Mouse (Mus musculus) liver, embryonic 11.5 days (tissue): ENCODE results near the gene Ndn. TPM values are rescaled to one million over a fixed set of nuclear protein-coding genes. Genes with fewer than 3 reads are reported as not detected.

ENCODE experiments used
- ATAC-seq: fragments of 200-750 bp; cut with Nextera tagmentation; replicated peaks from 2 replicates; pipeline ENCODE4 v1.8.0; 2017; ENCODE audit warnings: moderate number of reproducible peaks, mild to moderate bottlenecking, moderate TSS enrichment, moderate library complexity; ENCODE audit not compliant: low FRiP score
- DNase-seq: peaks from one replicate; pipeline ENCODE4 v3.0.0-alpha.2; 2017; ENCODE audit warnings: low spot score
- H3K27ac ChIP-seq: fragments of 300-500 bp; sonication (generic); 2 replicates; pipeline ENCODE4 v1.5.1; 2014; ENCODE audit warnings: mild to moderate bottlenecking, low read depth, low read length, control low read depth
- H3K27me3 ChIP-seq: fragments of 300-500 bp; sonication (generic); replicated peaks from 2 replicates; pipeline ENCODE4 v1.6.1; 2014; ENCODE audit warnings: low read length, mixed read lengths; ENCODE audit not compliant: control insufficient read depth, insufficient read depth
- H3K36me3 ChIP-seq: fragments of 300-500 bp; sonication (generic); 2 replicates; pipeline ENCODE4 v1.6.1; 2014; ENCODE audit warnings: mild to moderate bottlenecking, low read length, moderate library complexity, mixed read lengths; ENCODE audit not compliant: control insufficient read depth, insufficient read depth
- H3K4me1 ChIP-seq: fragments of 300-500 bp; sonication (generic); replicated peaks from 2 replicates; pipeline ENCODE4 v1.6.1; 2014; ENCODE audit warnings: low read length, mixed read lengths; ENCODE audit not compliant: control insufficient read depth, insufficient read depth
- H3K4me2 ChIP-seq: fragments of 300-500 bp; sonication (generic); 2 replicates; pipeline ENCODE4 v1.6.1; 2014; ENCODE audit warnings: mild to moderate bottlenecking, control low read depth, moderate library complexity
- H3K4me3 ChIP-seq: fragments of 300-500 bp; sonication (generic); 2 replicates; pipeline ENCODE4 v1.5.1; 2014; ENCODE audit warnings: low read depth, low read length, control low read depth
- H3K9ac ChIP-seq: fragments of 300-500 bp; sonication (generic); 2 replicates; pipeline ENCODE4 v1.6.1; 2014; ENCODE audit warnings: low read depth, low read length, control low read depth
- H3K9me3 ChIP-seq: fragments of 300-500 bp; sonication (generic); 2 replicates; pipeline ENCODE4 v1.6.1; 2016; ENCODE audit warnings: low read length, inconsistent platforms, mixed read lengths; ENCODE audit not compliant: control insufficient read depth
- WGBS: fragments of 180-500 bp; shearing (Covaris S2); extraction: QIAGEN DNeasy Blood & Tissue Kit; methylation state at CpG from one replicate; pipeline ENCODE4 v1.1.7; 2014; 5-methylcytosine and 5-hydroxymethylcytosine counted together
- polyA plus RNA-seq: library from polyadenylated mRNA; unstranded; fragments of >200 nt; fragmentation: Nextera tagmentation; extraction: Ambion mirVana; gene quantifications from 2 replicates; pipeline ENCODE4 v1.2.1, GENCODE M21; 2014

Ndn gene
- polyA plus RNA-seq, 1 experiment from 2014 or later: 27.1 TPM

- no peak overlapping the region for H3K9ac ChIP-seq
- no peaks in the 10 kb centered on the region for H3K27me3 ChIP-seq
- 70% methylated on average over 7 of the region's 7 CpGs for WGBS
- H3K4me2 ChIP-seq: no peak overlapping the region
- H3K4me1 ChIP-seq: no peaks in the 10 kb centered on the region
- H3K27ac ChIP-seq: no peak overlapping the region
- ATAC-seq (no peak), DNase-seq (no peak)
- H3K36me3 ChIP-seq: no peaks in the 10 kb centered on the region
- H3K9me3 ChIP-seq: no peaks in the 10 kb centered on the region
- no peak overlapping the region for H3K4me3 ChIP-seq
Measured at GRCm38 (mm10) chr7:62365039-62365636, 18.8 kb downstream of the Ndn start.

DNA sequence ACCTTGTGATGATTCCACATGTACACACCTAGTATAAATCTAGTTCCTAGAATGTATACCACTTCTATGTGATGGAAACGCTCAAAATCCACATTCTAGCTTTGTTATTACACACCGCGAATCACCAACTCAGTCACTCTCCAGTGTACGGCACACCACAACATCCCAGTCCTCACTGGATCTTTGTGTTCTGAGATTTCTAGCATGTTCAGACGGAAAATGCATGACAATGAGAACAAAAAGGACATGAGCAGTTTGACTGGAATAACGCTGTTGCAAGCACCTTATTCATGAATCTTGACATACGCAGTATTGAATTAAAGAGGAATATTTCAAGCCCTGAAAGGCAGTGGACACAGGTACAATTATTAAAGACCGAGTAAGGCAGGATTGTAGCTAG is 20.4 kb downstream of the Ndn start:
- DNase-seq (no peak), ATAC-seq (no peak)
- Histone ChIP-seq H3K9ac (no peak overlapping the region), H3K36me3 (no peaks in the 10 kb centered on the region), H3K27me3 (no peaks in the 10 kb centered on the region), H3K27ac (no peak overlapping the region), H3K4me3 (no peak overlapping the region), H3K4me2 (no peak overlapping the region), H3K4me1 (no peaks in the 10 kb centered on the region), H3K9me3 (no peaks in the 10 kb centered on the region)
- 77% methylated on average over 8 of the region's 8 CpGs for WGBS

GRCm38 (mm10) chr7:62375658-62376057 is 29.3 kb downstream of the Ndn start:
- no peak overlapping the region for H3K4me3 ChIP-seq
- WGBS: 27% methylated on average over 4 of the region's 4 CpGs

DNA sequence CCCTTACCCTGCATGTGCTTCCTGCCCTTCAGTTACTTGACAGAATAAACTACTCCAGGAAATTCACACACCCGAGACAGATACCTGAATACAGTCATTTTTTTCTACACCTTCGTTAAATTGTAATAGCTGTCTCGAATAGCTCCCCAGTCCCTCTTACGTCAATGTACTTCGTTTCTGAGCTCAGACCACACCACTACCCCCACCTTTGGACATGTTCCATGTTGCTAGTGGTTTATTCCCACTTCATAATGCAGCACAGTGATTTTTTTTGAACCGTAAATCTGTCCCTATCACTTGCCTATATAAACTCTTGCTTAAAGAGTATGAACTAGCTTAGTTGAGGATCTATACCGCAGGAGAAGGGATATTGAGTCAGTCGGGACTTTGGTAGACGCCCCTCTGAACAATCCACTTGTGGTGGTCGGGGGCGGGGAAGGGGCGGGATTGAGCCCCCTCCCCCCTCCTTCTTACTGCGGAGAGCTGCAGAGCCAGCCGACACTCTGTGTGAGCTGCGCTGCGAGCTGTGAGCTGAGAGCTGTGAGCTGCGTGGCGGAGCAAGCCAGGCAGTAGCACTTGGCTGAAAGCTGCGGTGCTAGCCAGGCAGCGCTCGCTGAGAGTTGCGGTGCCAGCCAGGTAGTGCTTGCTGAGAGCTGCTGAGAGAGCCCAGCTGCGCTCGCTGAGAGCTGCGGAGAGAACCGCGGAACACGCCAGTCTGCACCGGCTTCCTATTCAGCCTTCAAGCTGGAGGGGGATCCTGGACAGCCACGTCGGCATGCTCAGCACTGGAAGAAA is 30.3 kb downstream of the Ndn start, which contains the start of gene Magel2:
Magel2 (plus strand) TSS at position 501 of the 795 bp plus-strand sequence.
- Histone ChIP-seq H3K36me3 (no peaks in the 10 kb centered on the region), H3K4me3 (peak within 1 kb of the TSS; percentile 39), H3K4me1 (no peaks in the 10 kb centered on the region), H3K9ac (no peak within 1 kb of the TSS), H3K9me3 (peaks cover 4% of the 10 kb centered on the region; the same call in 1 of the 2 replicates), H3K4me2 (peak within 1 kb of the TSS; percentile 56), H3K27ac (no peak within 1 kb of the TSS), H3K27me3 (peaks cover 2% of the 10 kb centered on the region; the same call in 1 of the 2 replicates)
- 22% methylated on average over 31 of the region's 31 CpGs for WGBS
- ATAC-seq: peak; percentile 65
- peak; percentile 45 for DNase-seq

More at GRCm38 (mm10) chr7:62375658-62376057, 29.3 kb downstream of the Ndn start:
- Histone ChIP-seq H3K27me3 (peaks cover 2% of the 10 kb centered on the region; the same call in 1 of the 2 replicates), H3K36me3 (no peaks in the 10 kb centered on the region), H3K4me1 (no peaks in the 10 kb centered on the region), H3K4me2 (no peak overlapping the region), H3K27ac (no peak overlapping the region), H3K9me3 (peaks cover 4% of the 10 kb centered on the region; the same call in 1 of the 2 replicates), H3K9ac (no peak overlapping the region)
- ATAC-seq: no peak
- no peak for DNase-seq

- Histone ChIP-seq H3K36me3 (no peaks in the 10 kb centered on the region), H3K4me3 (peak overlapping the region; percentile 39), H3K27me3 (peaks cover 2% of the 10 kb centered on the region; the same call in 1 of the 2 replicates), H3K9me3 (peaks cover 4% of the 10 kb centered on the region; the same call in 1 of the 2 replicates), H3K4me1 (no peaks in the 10 kb centered on the region), H3K9ac (no peak overlapping the region), H3K27ac (no peak overlapping the region), H3K4me2 (peak overlapping the region; percentile 56)
- 27% methylated on average over 14 of the region's 14 CpGs for WGBS
- DNase-seq (peak; percentile 31), ATAC-seq (peak; percentile 15; the same call in 1 of the 2 replicates)
Measured at GRCm38 (mm10) chr7:62377313-62377712, 30.9 kb downstream of the Ndn start.

GRCm38 (mm10) chr7:62378529-62378928 is 32.2 kb downstream of the Ndn start:
- no peak for DNase-seq
- H3K36me3 ChIP-seq: no peaks in the 10 kb centered on the region

DNA sequence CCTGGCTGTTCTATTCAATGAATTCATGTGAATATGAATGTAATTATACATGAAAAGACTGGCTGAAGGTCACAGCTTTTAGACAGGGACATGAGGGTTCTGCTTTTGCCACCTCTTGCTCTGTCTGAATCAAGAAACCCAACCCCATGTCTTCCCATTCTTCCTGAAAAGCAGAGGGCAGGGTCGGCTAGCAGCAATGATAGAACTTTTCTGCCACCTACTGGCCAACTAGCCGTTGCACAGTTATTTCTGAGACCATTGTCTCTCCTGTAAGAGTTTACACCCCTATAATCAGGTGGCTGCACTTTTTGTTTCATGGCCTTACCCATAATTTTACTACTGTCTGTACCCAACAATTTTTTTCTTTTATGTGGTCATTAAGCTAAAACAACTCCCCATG is 36.0 kb downstream of the Ndn start:
- DNase-seq: no peak

More at GRCm38 (mm10) chr7:62378529-62378928, 32.2 kb downstream of the Ndn start:
- Histone ChIP-seq H3K27me3 (peaks cover 2% of the 10 kb centered on the region; the same call in 1 of the 2 replicates), H3K27ac (no peak overlapping the region), H3K4me2 (no peak overlapping the region), H3K9me3 (peaks cover 4% of the 10 kb centered on the region; the same call in 1 of the 2 replicates), H3K4me1 (no peaks in the 10 kb centered on the region), H3K4me3 (no peak overlapping the region), H3K9ac (no peak overlapping the region)
- WGBS: 81% methylated on average over 9 of the region's 9 CpGs
- no peak for ATAC-seq

DNA sequence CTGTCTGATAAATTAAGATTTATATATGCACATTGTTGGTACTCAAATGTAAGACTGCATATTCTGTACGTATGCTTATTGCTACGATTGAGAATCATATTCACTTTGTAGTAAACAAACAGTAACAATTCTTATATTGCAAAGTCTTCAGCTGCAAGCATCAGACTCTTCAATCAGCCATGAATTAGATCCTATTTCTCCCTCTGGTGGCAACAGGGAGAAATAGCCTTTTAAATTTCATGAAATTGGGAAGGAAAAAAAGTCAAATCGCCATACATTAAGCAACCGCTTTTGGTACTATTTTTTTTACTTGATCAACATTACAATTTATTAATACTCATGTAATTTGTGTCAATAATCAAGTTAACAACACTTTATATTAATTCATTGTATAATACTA is 41.9 kb downstream of the Ndn start:
- Histone ChIP-seq H3K4me1 (no peaks in the 10 kb centered on the region), H3K36me3 (no peaks in the 10 kb centered on the region), H3K27ac (no peak overlapping the region), H3K4me3 (no peak overlapping the region), H3K9me3 (no peaks in the 10 kb centered on the region), H3K27me3 (no peaks in the 10 kb centered on the region), H3K9ac (no peak overlapping the region), H3K4me2 (no peak overlapping the region)
- DNase-seq (no peak), ATAC-seq (no peak)
- WGBS: 44% methylated on average over 4 of the region's 4 CpGs

More for the DNA sequence above, 36.0 kb downstream of the Ndn start:
- no peak overlapping the region for H3K4me3 ChIP-seq
- no peaks in the 10 kb centered on the region; the same call in 1 of the 2 replicates for H3K27me3 ChIP-seq
- peaks cover 4% of the 10 kb centered on the region; the same call in 1 of the 2 replicates for H3K9me3 ChIP-seq
- no peak overlapping the region for H3K9ac ChIP-seq
- H3K4me1 ChIP-seq: no peaks in the 10 kb centered on the region
- H3K4me2 ChIP-seq: no peak overlapping the region
- H3K27ac ChIP-seq: no peak overlapping the region
- no peaks in the 10 kb centered on the region for H3K36me3 ChIP-seq
- no peak for ATAC-seq
- 4% methylated on average over 2 of the region's 2 CpGs for WGBS
